Mouse (Mus musculus) forebrain, embryonic 12.5 days (tissue): ENCODE data around the gene Tmem131. TPM values are rescaled to one million over a fixed set of nuclear protein-coding genes. Genes with fewer than 3 reads are reported as not detected.

ENCODE experiments used
- ATAC-seq: fragments of 200-750 bp; cut with Nextera tagmentation; 2 replicates; pipeline ENCODE4 v1.8.0; 2017; ENCODE audit warnings: moderate TSS enrichment; ENCODE audit not compliant: low FRiP score
- H3K27ac ChIP-seq: fragments of 300-500 bp; sonication (generic); 2 replicates; pipeline ENCODE4 v1.5.1; 2016; ENCODE audit warnings: mild to moderate bottlenecking
- H3K27me3 ChIP-seq: fragments of 300-500 bp; sonication (generic); 2 replicates; pipeline ENCODE4 v1.6.1; 2016; ENCODE audit warnings: mild to moderate bottlenecking
- H3K36me3 ChIP-seq: fragments of 300-500 bp; sonication (generic); replicated peaks from 2 replicates; pipeline ENCODE4 v1.6.1; 2016; ENCODE audit warnings: mild to moderate bottlenecking
- H3K4me1 ChIP-seq: fragments of 300-500 bp; sonication (generic); 2 replicates; pipeline ENCODE4 v1.6.1; 2016
- H3K4me2 ChIP-seq: fragments of 300-500 bp; sonication (generic); 2 replicates; pipeline ENCODE4 v1.6.1; 2016; ENCODE audit warnings: mild to moderate bottlenecking, moderate library complexity
- H3K4me3 ChIP-seq: fragments of 300-500 bp; sonication (generic); replicated peaks from 2 replicates; pipeline ENCODE4 v1.5.1; 2016; ENCODE audit warnings: mild to moderate bottlenecking
- H3K9ac ChIP-seq: fragments of 300-500 bp; sonication (generic); 2 replicates; pipeline ENCODE4 v1.6.1; 2016; ENCODE audit warnings: mild to moderate bottlenecking
- H3K9me3 ChIP-seq: fragments of 300-500 bp; sonication (generic); 2 replicates; pipeline ENCODE4 v1.6.1; 2016
- WGBS: fragments of 180-500 bp; shearing (Covaris S2); methylation state at CpG from one replicate; pipeline ENCODE4 v1.1.7; 2016; 5-methylcytosine and 5-hydroxymethylcytosine counted together
- polyA plus RNA-seq: library from polyadenylated mRNA; unstranded; fragments of >200 nt; fragmentation: Nextera tagmentation; extraction: Ambion mirVana; gene quantifications from 2 replicates; pipeline ENCODE4 v1.2.1, GENCODE M21; 2016

The Tmem131 gene
- polyA plus RNA-seq, 1 experiment from 2014 or later: 20.4 TPM

GRCm38 (mm10) chr1:36892461-36892860, 51.0 kb downstream of the Tmem131 start:
- Histone ChIP-seq H3K9ac (no peak overlapping the region), H3K4me1 (peaks cover 10% of the 10 kb centered on the region; the same call in 1 of the 2 replicates), H3K4me2 (no peak overlapping the region), H3K27ac (no peak overlapping the region), H3K27me3 (no peaks in the 10 kb centered on the region), H3K9me3 (no peaks in the 10 kb centered on the region), H3K36me3 (0 out of 2 replicates have a peak, but pooled peaks cover 8% of the 10 kb centered on the region), H3K4me3 (no peak overlapping the region)
- no peak for ATAC-seq
- 95% methylated on average over 3 of the region's 3 CpGs for WGBS

GRCm38 (mm10) chr1:36889016-36889415, 54.5 kb downstream of the Tmem131 start:
- WGBS: 90% methylated on average over 5 of the region's 5 CpGs
- H3K27ac ChIP-seq: no peak overlapping the region
- no peaks in the 10 kb centered on the region for H3K9me3 ChIP-seq
- ATAC-seq: no peak
- H3K27me3 ChIP-seq: no peaks in the 10 kb centered on the region
- H3K4me1 ChIP-seq: peaks cover 16% of the 10 kb centered on the region
- no peak overlapping the region for H3K4me3 ChIP-seq
- no peak overlapping the region for H3K9ac ChIP-seq
- H3K4me2 ChIP-seq: no peak overlapping the region
- 0 out of 2 replicates have a peak, but pooled peaks cover 15% of the 10 kb centered on the region for H3K36me3 ChIP-seq

GRCm38 (mm10) chr1:36887172-36887571, 56.3 kb downstream of the Tmem131 start:
- H3K9me3 ChIP-seq: no peaks in the 10 kb centered on the region
- no peak overlapping the region for H3K4me3 ChIP-seq
- H3K4me1 ChIP-seq: peaks cover 17% of the 10 kb centered on the region
- H3K9ac ChIP-seq: no peak overlapping the region
- WGBS: 91% methylated on average over 3 of the region's 3 CpGs
- ATAC-seq: no peak
- no peak overlapping the region for H3K27ac ChIP-seq
- H3K27me3 ChIP-seq: no peaks in the 10 kb centered on the region
- H3K36me3 ChIP-seq: 0 out of 2 replicates have a peak, but pooled peaks cover 15% of the 10 kb centered on the region
- no peak overlapping the region for H3K4me2 ChIP-seq

GRCm38 (mm10) chr1:36886489-36886888, 57.0 kb downstream of the Tmem131 start:
- WGBS: 52% methylated on average over 4 of the region's 4 CpGs
- Histone ChIP-seq H3K4me3 (no peak overlapping the region), H3K27me3 (no peaks in the 10 kb centered on the region), H3K27ac (no peak overlapping the region), H3K36me3 (0 out of 2 replicates have a peak, but pooled peaks cover 15% of the 10 kb centered on the region), H3K4me2 (no peak overlapping the region), H3K9me3 (no peaks in the 10 kb centered on the region), H3K4me1 (peaks cover 15% of the 10 kb centered on the region), H3K9ac (no peak overlapping the region)
- ATAC-seq: no peak

GRCm38 (mm10) chr1:36884536-36884935, 58.9 kb downstream of the Tmem131 start:
- Histone ChIP-seq H3K9ac (no peak overlapping the region), H3K36me3 (peaks cover 15% of the 10 kb centered on the region; the same call in 1 of the 2 replicates), H3K27ac (no peak overlapping the region), H3K4me2 (no peak overlapping the region), H3K4me1 (peaks cover 12% of the 10 kb centered on the region), H3K9me3 (no peaks in the 10 kb centered on the region), H3K27me3 (no peaks in the 10 kb centered on the region), H3K4me3 (no peak overlapping the region)
- WGBS: 82% methylated on average over 3 of the region's 3 CpGs
- no peak for ATAC-seq

- Histone ChIP-seq H3K4me3 (no peak overlapping the region), H3K27ac (no peak overlapping the region), H3K36me3 (peaks cover 14% of the 10 kb centered on the region; the same call in 1 of the 2 replicates), H3K9me3 (no peaks in the 10 kb centered on the region), H3K9ac (no peak overlapping the region), H3K4me1 (peaks cover 12% of the 10 kb centered on the region), H3K4me2 (no peak overlapping the region), H3K27me3 (no peaks in the 10 kb centered on the region)
- no peak for ATAC-seq
- 64% methylated on average over 2 of the region's 2 CpGs for WGBS
These were observed 59.7 kb downstream of the Tmem131 start for GRCm38 (mm10) chr1:36883805-36884204.

GRCm38 (mm10) chr1:36879154-36879553, 64.3 kb downstream of the Tmem131 start:
- Histone ChIP-seq H3K27me3 (no peaks in the 10 kb centered on the region), H3K36me3 (no peaks in the 10 kb centered on the region; the same call in 1 of the 2 replicates), H3K4me1 (peaks cover 14% of the 10 kb centered on the region), H3K4me3 (no peak overlapping the region), H3K27ac (no peak overlapping the region), H3K4me2 (no peak overlapping the region), H3K9me3 (no peaks in the 10 kb centered on the region), H3K9ac (no peak overlapping the region)
- no peak for ATAC-seq
- 79% methylated on average over 1 of the region's 1 CpGs for WGBS

GRCm38 (mm10) chr1:36877126-36877525, 66.3 kb downstream of the Tmem131 start:
- WGBS: 78% methylated on average over 1 of the region's 1 CpGs
- no peaks in the 10 kb centered on the region for H3K27me3 ChIP-seq
- no peaks in the 10 kb centered on the region for H3K9me3 ChIP-seq
- H3K9ac ChIP-seq: no peak overlapping the region
- no peaks in the 10 kb centered on the region; the same call in 1 of the 2 replicates for H3K36me3 ChIP-seq
- peaks cover 6% of the 10 kb centered on the region; the same call in 1 of the 2 replicates for H3K4me1 ChIP-seq
- no peak for ATAC-seq
- no peak overlapping the region for H3K4me2 ChIP-seq
- H3K4me3 ChIP-seq: no peak overlapping the region
- no peak overlapping the region for H3K27ac ChIP-seq

GRCm38 (mm10) chr1:36874874-36875561, 68.4 kb downstream of the Tmem131 start:
- H3K4me1 ChIP-seq: peaks cover 6% of the 10 kb centered on the region; the same call in 1 of the 2 replicates
- 77% methylated on average over 8 of the region's 8 CpGs for WGBS
- no peak for ATAC-seq
- no peak overlapping the region for H3K4me3 ChIP-seq
- H3K9me3 ChIP-seq: no peaks in the 10 kb centered on the region
- no peak overlapping the region for H3K4me2 ChIP-seq
- no peaks in the 10 kb centered on the region for H3K27me3 ChIP-seq
- H3K27ac ChIP-seq: no peak overlapping the region
- peaks cover 6% of the 10 kb centered on the region for H3K36me3 ChIP-seq
- no peak overlapping the region for H3K9ac ChIP-seq

GRCm38 (mm10) chr1:36871238-36871637, 72.2 kb downstream of the Tmem131 start:
- Histone ChIP-seq H3K4me1 (peaks cover 6% of the 10 kb centered on the region; the same call in 1 of the 2 replicates), H3K9ac (no peak overlapping the region), H3K4me3 (no peak overlapping the region), H3K4me2 (no peak overlapping the region), H3K9me3 (no peaks in the 10 kb centered on the region), H3K27ac (no peak overlapping the region), H3K36me3 (peaks cover 9% of the 10 kb centered on the region; the same call in 1 of the 2 replicates), H3K27me3 (no peaks in the 10 kb centered on the region)
- no peak for ATAC-seq
- WGBS: 82% methylated on average over 4 of the region's 4 CpGs

- Histone ChIP-seq H3K4me2 (no peak overlapping the region), H3K4me3 (no peak overlapping the region), H3K27me3 (no peaks in the 10 kb centered on the region), H3K9me3 (no peaks in the 10 kb centered on the region), H3K36me3 (peaks cover 9% of the 10 kb centered on the region; the same call in 1 of the 2 replicates), H3K4me1 (peaks cover 6% of the 10 kb centered on the region; the same call in 1 of the 2 replicates), H3K27ac (no peak overlapping the region), H3K9ac (no peak overlapping the region)
- no peak for ATAC-seq
- WGBS: 82% methylated on average over 1 of the region's 1 CpGs
These were observed 72.9 kb downstream of the Tmem131 start for GRCm38 (mm10) chr1:36870518-36870917.

- no peak overlapping the region for H3K9ac ChIP-seq
- no peak overlapping the region for H3K4me2 ChIP-seq
- ATAC-seq: no peak
- H3K4me3 ChIP-seq: no peak overlapping the region
- no peaks in the 10 kb centered on the region for H3K9me3 ChIP-seq
- H3K4me1 ChIP-seq: peaks cover 15% of the 10 kb centered on the region
- H3K27me3 ChIP-seq: no peaks in the 10 kb centered on the region
- peaks cover 3% of the 10 kb centered on the region; the same call in 1 of the 2 replicates for H3K36me3 ChIP-seq
- no peak overlapping the region for H3K27ac ChIP-seq
- 85% methylated on average over 3 of the region's 3 CpGs for WGBS
These were observed 78.7 kb downstream of the Tmem131 start for GRCm38 (mm10) chr1:36864757-36865156.

- no peak for ATAC-seq
- H3K9me3 ChIP-seq: no peaks in the 10 kb centered on the region
- H3K4me2 ChIP-seq: no peak overlapping the region
- H3K27ac ChIP-seq: 0 out of 2 replicates have a peak overlapping the region, but pooled peaks have one; percentile 37
- H3K4me3 ChIP-seq: no peak overlapping the region
- no peak overlapping the region for H3K9ac ChIP-seq
- H3K4me1 ChIP-seq: peaks cover 15% of the 10 kb centered on the region
- no peaks in the 10 kb centered on the region for H3K36me3 ChIP-seq
- H3K27me3 ChIP-seq: no peaks in the 10 kb centered on the region
- WGBS: 77% methylated on average over 2 of the region's 2 CpGs
These were observed 81.7 kb downstream of the Tmem131 start for GRCm38 (mm10) chr1:36861775-36862174.
